Mouse (Mus musculus) MEL (cell line): ENCODE data around the gene C330007P06Rik. TPM values are rescaled to one million over a fixed set of nuclear protein-coding genes. Genes with fewer than 3 reads are reported as not detected.

Source experiments
- DNase-seq: peaks from one replicate; pipeline ENCODE4 v3.0.0; 2011; ENCODE audit warnings: low read depth, low spot score
- H3K27ac ChIP-seq: 2 replicates; pipeline ENCODE4 v1.5.1; 2012; ENCODE audit warnings: low read depth, mild to moderate bottlenecking, control low read depth, low read length, moderate library complexity; ENCODE audit not compliant: control insufficient read depth
- H3K27me3 ChIP-seq, 2 experiments: fragments of 150-350 bp in 1 of 2; sonication (generic) in 1 of 2; 2 replicates each; pipeline ENCODE4 v1.6.1; 2012; ENCODE audit warnings: low read length in 2 of 2, mild to moderate bottlenecking in 2 of 2, improper control_type of control experiment in 1 of 2, moderate library complexity in 1 of 2; ENCODE audit not compliant: insufficient read depth in 2 of 2, control insufficient read depth in 1 of 2
- H3K36me3 ChIP-seq, 2 experiments: 2 replicates each; pipeline ENCODE4 v1.6.1; 2012 to 2014; ENCODE audit warnings: low read length in 2 of 2, improper control_type of control experiment in 1 of 2, inconsistent platforms in 1 of 2, mild to moderate bottlenecking in 1 of 2; ENCODE audit not compliant: insufficient read depth in 2 of 2, control insufficient read depth in 1 of 2
- H3K4me1 ChIP-seq, 2 experiments: fragments of 150-350 bp in 1 of 2; sonication (generic) in 1 of 2; 2 replicates each; pipeline ENCODE4 v1.6.1; 2012; ENCODE audit warnings: low read length in 2 of 2, improper control_type of control experiment in 1 of 2, mild to moderate bottlenecking in 1 of 2; ENCODE audit not compliant: insufficient read depth in 2 of 2, control insufficient read depth in 1 of 2
- H3K4me3 ChIP-seq, 2 experiments: fragments of 150-350 bp in 1 of 2; sonication (generic) in 1 of 2; 2 replicates each; pipeline ENCODE4 v1.5.1; 2012; ENCODE audit warnings: low read depth in 2 of 2, low read length in 2 of 2, mild to moderate bottlenecking in 2 of 2, moderate library complexity in 2 of 2, control low read depth in 1 of 2, improper control_type of control experiment in 1 of 2; ENCODE audit not compliant: control insufficient read depth in 1 of 2, insufficient read depth in 1 of 2
- H3K79me2 ChIP-seq: 2 replicates; pipeline ENCODE4 v1.6.1; 2012; ENCODE audit warnings: mild to moderate bottlenecking, low read length, moderate library complexity; ENCODE audit not compliant: control insufficient read depth, poor library complexity, insufficient read depth
- H3K9ac ChIP-seq: 2 replicates; pipeline ENCODE4 v1.6.1; 2012; ENCODE audit warnings: low read depth, mild to moderate bottlenecking, control low read depth, low read length, moderate library complexity; ENCODE audit not compliant: control insufficient read depth, poor library complexity, severe bottlenecking
- H3K9me3 ChIP-seq: fragments of 150-350 bp; sonication (generic); replicated peaks from 2 replicates; pipeline ENCODE4 v1.6.1; 2012; ENCODE audit warnings: mild to moderate bottlenecking, low read length, improper control_type of control experiment, moderate library complexity; ENCODE audit not compliant: insufficient read depth
- CHD1 ChIP-seq: IDR thresholded peaks from 2 replicates; pipeline ENCODE4 v1.6.1; 2012; ENCODE audit warnings: low read depth, mild to moderate bottlenecking, inconsistent platforms, low read length, improper control_type of control experiment
- CHD2 ChIP-seq: IDR thresholded peaks from 2 replicates; pipeline ENCODE4 v1.6.1; 2011; ENCODE audit warnings: low read length, improper control_type of control experiment
- E2F4 ChIP-seq: IDR thresholded peaks from 2 replicates; pipeline ENCODE4 v1.6.1; 2011; ENCODE audit warnings: low read depth, low read length, improper control_type of control experiment, borderline replicate concordance
- ELF1 ChIP-seq: IDR thresholded peaks from 2 replicates; pipeline ENCODE4 v1.6.1; 2014; ENCODE audit warnings: low read depth, mild to moderate bottlenecking, inconsistent platforms, low read length, improper control_type of control experiment, moderate library complexity
- EP300 ChIP-seq, 2 experiments: IDR thresholded peaks; 2 replicates each; pipeline ENCODE4 v1.6.1; 2011; ENCODE audit warnings: improper control_type of control experiment in 2 of 2, low read length in 2 of 2, low read depth in 1 of 2, mild to moderate bottlenecking in 1 of 2
- ETS1 ChIP-seq: IDR thresholded peaks from 2 replicates; pipeline ENCODE4 v1.6.1; 2012; ENCODE audit warnings: low read depth, mild to moderate bottlenecking, inconsistent platforms, low read length, improper control_type of control experiment, moderate library complexity
- GATA1 ChIP-seq: IDR thresholded peaks from 2 replicates; pipeline ENCODE4 v1.6.1; 2011; ENCODE audit warnings: low read depth, low read length, improper control_type of control experiment
- HCFC1 ChIP-seq: IDR thresholded peaks from 2 replicates; pipeline ENCODE4 v1.6.1; 2012; ENCODE audit warnings: low read depth, mild to moderate bottlenecking, inconsistent platforms, low read length, improper control_type of control experiment, moderate library complexity
- JUND ChIP-seq: IDR thresholded peaks from 2 replicates; pipeline ENCODE4 v1.6.1; 2011; ENCODE audit warnings: low read depth, mild to moderate bottlenecking, improper control_type of control experiment, low read length
- KAT2A ChIP-seq: conservative IDR thresholded peaks from 2 replicates; pipeline ENCODE4 v1.6.1; 2012; ENCODE audit warnings: low read depth, low read length, improper control_type of control experiment, inconsistent platforms
- MAFK ChIP-seq: IDR thresholded peaks from 2 replicates; pipeline ENCODE4 v1.6.1; 2011; ENCODE audit warnings: low read depth, mild to moderate bottlenecking, low read length, improper control_type of control experiment, borderline replicate concordance
- MAX ChIP-seq: IDR thresholded peaks from 2 replicates; pipeline ENCODE4 v1.6.1; 2011; ENCODE audit warnings: low read length, improper control_type of control experiment
- MAZ ChIP-seq: IDR thresholded peaks from 2 replicates; pipeline ENCODE4 v1.6.1; 2012; ENCODE audit warnings: low read depth, mild to moderate bottlenecking, inconsistent platforms, low read length, improper control_type of control experiment
- MEF2A ChIP-seq: IDR thresholded peaks from 2 replicates; pipeline ENCODE4 v1.6.1; 2014; ENCODE audit warnings: low read depth, mild to moderate bottlenecking, inconsistent platforms, low read length, improper control_type of control experiment; ENCODE audit not compliant: poor library complexity, insufficient replicate concordance, severe bottlenecking; ENCODE audit errors: extremely low read depth
- MXI1 ChIP-seq: IDR thresholded peaks from 2 replicates; pipeline ENCODE4 v1.6.1; 2011; ENCODE audit warnings: mild to moderate bottlenecking, low read depth, low read length, improper control_type of control experiment
- MYB ChIP-seq: IDR thresholded peaks from 2 replicates; pipeline ENCODE4 v1.6.1; 2011; ENCODE audit warnings: mild to moderate bottlenecking, low read depth, low read length, improper control_type of control experiment
- MYC ChIP-seq: IDR thresholded peaks from 2 replicates; pipeline ENCODE4 v1.6.1; 2011; ENCODE audit warnings: low read depth, mild to moderate bottlenecking, low read length, improper control_type of control experiment, moderate library complexity
- NELFE ChIP-seq: IDR thresholded peaks from 2 replicates; pipeline ENCODE4 v1.6.1; 2011; ENCODE audit warnings: low read depth, low read length, improper control_type of control experiment
- NRF1 ChIP-seq: IDR thresholded peaks from 2 replicates; pipeline ENCODE4 v1.6.1; 2014; ENCODE audit warnings: low read depth, mild to moderate bottlenecking, inconsistent platforms, low read length, improper control_type of control experiment, moderate library complexity; ENCODE audit not compliant: poor library complexity, insufficient read depth, severe bottlenecking
- POLR2A ChIP-seq, 2 experiments: IDR thresholded peaks; 2 replicates each; pipeline ENCODE4 v1.6.1; 2011 to 2012; ENCODE audit warnings: low read length in 2 of 2, mild to moderate bottlenecking in 2 of 2, control low read depth in 1 of 2, improper control_type of control experiment in 1 of 2, low read depth in 1 of 2, moderate library complexity in 1 of 2; ENCODE audit not compliant: control insufficient read depth in 1 of 2, insufficient read depth in 1 of 2, poor library complexity in 1 of 2
- RAD21 ChIP-seq: IDR thresholded peaks from 2 replicates; pipeline ENCODE4 v1.6.1; 2011; ENCODE audit warnings: mild to moderate bottlenecking, low read depth, low read length, improper control_type of control experiment
- RCOR1 ChIP-seq: IDR thresholded peaks from 2 replicates; pipeline ENCODE4 v1.6.1; 2012; ENCODE audit warnings: low read depth, mild to moderate bottlenecking, inconsistent platforms, low read length, improper control_type of control experiment
- SIN3A ChIP-seq: IDR thresholded peaks from 2 replicates; pipeline ENCODE4 v1.6.1; 2012; ENCODE audit warnings: low read length, improper control_type of control experiment, inconsistent platforms
- TAL1 ChIP-seq: IDR thresholded peaks from 2 replicates; pipeline ENCODE4 v1.6.1; 2012; ENCODE audit warnings: mild to moderate bottlenecking, inconsistent platforms, low read length, moderate library complexity, mixed read lengths
- TBP ChIP-seq: IDR thresholded peaks from 2 replicates; pipeline ENCODE4 v1.8.0; 2011; ENCODE audit warnings: low read depth, low read length, improper control_type of control experiment
- TCF12 ChIP-seq: IDR thresholded peaks from 2 replicates; pipeline ENCODE4 v1.6.1; 2014; ENCODE audit warnings: low read depth, mild to moderate bottlenecking, inconsistent platforms, low read length, improper control_type of control experiment, moderate library complexity
- UBTF ChIP-seq: IDR thresholded peaks from 2 replicates; pipeline ENCODE4 v1.6.1; 2012; ENCODE audit warnings: low read depth, mild to moderate bottlenecking, inconsistent platforms, low read length, improper control_type of control experiment, moderate library complexity, borderline replicate concordance; ENCODE audit not compliant: insufficient read depth
- USF1 ChIP-seq: IDR thresholded peaks from 2 replicates; pipeline ENCODE4 v1.6.1; 2014; ENCODE audit warnings: low read depth, mild to moderate bottlenecking, inconsistent platforms, low read length, improper control_type of control experiment, moderate library complexity
- USF2 ChIP-seq, 2 experiments: IDR thresholded peaks; 2 replicates each; pipeline ENCODE4 v1.6.1; 2011 to 2012; ENCODE audit warnings: improper control_type of control experiment in 2 of 2, low read length in 2 of 2, borderline replicate concordance in 1 of 2, inconsistent platforms in 1 of 2, low read depth in 1 of 2, mild to moderate bottlenecking in 1 of 2; ENCODE audit not compliant: insufficient read depth in 1 of 2
- ZC3H11A ChIP-seq: IDR thresholded peaks from 2 replicates; pipeline ENCODE4 v1.6.1; 2012; ENCODE audit warnings: low read depth, mild to moderate bottlenecking, inconsistent platforms, low read length, improper control_type of control experiment
- ZKSCAN1 ChIP-seq: IDR thresholded peaks from 2 replicates; pipeline ENCODE4 v1.6.1; 2012; ENCODE audit warnings: low read depth, mild to moderate bottlenecking, inconsistent platforms, low read length, improper control_type of control experiment, moderate library complexity
- ZMIZ1 ChIP-seq: IDR thresholded peaks from 2 replicates; pipeline ENCODE4 v1.6.1; 2012; ENCODE audit warnings: low read depth, mild to moderate bottlenecking, inconsistent platforms, low read length, improper control_type of control experiment, moderate library complexity
- ZNF384 ChIP-seq: IDR thresholded peaks from 2 replicates; pipeline ENCODE4 v1.6.1; 2012; ENCODE audit warnings: low read depth, mild to moderate bottlenecking, inconsistent platforms, low read length, improper control_type of control experiment
- polyA plus RNA-seq, 2 experiments: library from polyadenylated mRNA; stranded (reverse) in 1 of 2; unstranded in 1 of 2; fragments of >175 nt in 1 of 2; fragments of >200 nt in 1 of 2; gene quantifications; 2 replicates each; pipeline versions ENCODE4 v1.2.1 to v1.2.4; 2012; ENCODE audit warnings: low replicate concordance in 2 of 2, low read depth in 1 of 2; ENCODE audit not compliant: insufficient read length in 2 of 2, insufficient read depth in 1 of 2, missing spikeins in 1 of 2
- total RNA-seq: library from RNA; depleted of rRNA; stranded (reverse); fragments of 300-350 nt; gene quantifications from 2 replicates; pipeline ENCODE4 v1.2.3, GENCODE M21; 2012

The C330007P06Rik gene
- total and polyA plus RNA-seq, 3 experiments = 15.1 to 17.1 TPM; not detected in 1

DNA sequence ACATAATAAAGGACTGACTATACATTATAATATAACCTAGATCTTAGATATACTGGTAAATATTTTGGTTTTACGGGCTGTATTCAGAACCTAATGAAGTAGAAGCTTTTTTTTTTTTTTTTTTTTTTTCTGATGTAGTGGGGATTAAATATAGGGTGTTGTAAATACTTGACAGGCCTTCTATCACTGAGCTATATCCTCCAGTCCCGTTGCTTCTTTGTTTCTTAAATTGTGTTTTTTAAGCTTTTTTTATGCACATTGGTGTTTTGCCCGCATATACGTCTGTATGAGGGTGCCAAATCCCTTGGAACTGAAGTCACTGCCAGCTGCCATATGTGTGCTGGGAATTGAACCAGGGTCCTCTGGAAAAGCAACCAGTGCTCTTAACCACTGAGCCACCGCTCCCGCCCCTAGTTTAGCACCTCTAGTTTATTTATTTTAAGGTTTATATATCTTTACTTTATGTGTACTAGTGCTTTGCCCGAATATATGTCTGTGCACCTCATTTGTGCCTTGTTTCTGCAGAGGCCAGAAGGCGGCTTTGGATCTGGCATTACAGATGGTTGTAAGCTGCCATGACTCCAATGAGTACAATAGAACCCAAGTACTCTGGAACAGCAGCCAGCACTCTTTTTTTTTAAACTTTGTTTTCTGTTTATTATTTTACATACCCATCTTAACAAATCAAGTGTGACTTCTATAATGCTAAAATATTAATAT, 9.1 kb downstream of the C330007P06Rik start:
- H3K9ac ChIP-seq = peak overlapping the region; percentile 78
- H3K36me3 ChIP-seq = peaks cover 2 to 5% of the 10 kb centered on the region in 2 experiments; a peak in 3 of 4 replicates
- peaks cover 17% of the 10 kb centered on the region for H3K79me2 ChIP-seq
- DNase-seq = peak; percentile 54
- H3K4me3 ChIP-seq = peak overlapping the region; percentile 55 to 78
- no peaks in the 10 kb centered on the region for H3K4me1 ChIP-seq
- no peaks in the 10 kb centered on the region for H3K27me3 ChIP-seq
- no peaks in the 10 kb centered on the region for H3K9me3 ChIP-seq
- TF ChIP-seq USF1 (no peak), CHD2 (no peak), SIN3A (no peak), ETS1 (peak; percentile 56), JUND (no peak), ELF1 (no peak), NELFE (peak; percentile 32; the same call in 1 of the 2 replicates), RAD21 (no peak), MYB (no peak), KAT2A (no peak), ZC3H11A (no peak), MXI1 (no peak), USF2 (IDR thresholded peaks at IDR 0.05; ENCODE audit: borderline replicate concordance in 1 of 2, insufficient read depth in 1 of 2, low read depth in 1 of 2, low read length in 2 of 2) (no peak), NRF1 (no peak), ZNF384 (0 out of 2 replicates have a peak, but pooled peaks have one; percentile 52), ZMIZ1 (peak; percentile 99), GATA1 (no peak), TCF12 (no peak), MYC (no peak), E2F4 (no peak), CHD1 (no peak), UBTF (no peak), POLR2A (IDR thresholded peaks at IDR 0.05; ENCODE audit: control insufficient read depth in 1 of 2, insufficient read depth in 1 of 2, low read depth in 1 of 2, low read length in 2 of 2, poor library complexity in 1 of 2) (peak; percentile 36 to 58; a peak in 3 of 4 replicates), MAX (no peak), MAZ (no peak), MEF2A (no peak), MAFK (no peak), HCFC1 (0 out of 2 replicates have a peak, but pooled peaks have one; percentile 21), TBP (peak; percentile 92), RCOR1 (no peak), ZKSCAN1 (no peak), EP300 (IDR thresholded peaks at IDR 0.05; ENCODE audit: low read depth in 1 of 2, low read length in 2 of 2) (no peak), TAL1 (no peak)
- peak overlapping the region; percentile 82 for H3K27ac ChIP-seq
